Mouse (Mus musculus) liver, embryonic 13.5 days (tissue): ENCODE measurements around the gene Gm10271. TPM values are rescaled to one million over a fixed set of nuclear protein-coding genes. Genes with fewer than 3 reads are reported as not detected.

ENCODE experiments used
- ATAC-seq: fragments of 200-750 bp; cut with Nextera tagmentation; 2 replicates; pipeline ENCODE4 v1.8.0; 2017; ENCODE audit warnings: low read depth, mild to moderate bottlenecking, moderate number of reproducible peaks, moderate library complexity
- DNase-seq: peaks from one replicate; pipeline ENCODE4 v3.0.0; 2022
- H3K27ac ChIP-seq: fragments of 300-500 bp; sonication (generic); 2 replicates; pipeline ENCODE4 v1.5.1; 2015; ENCODE audit warnings: moderate library complexity, mild to moderate bottlenecking, inconsistent platforms
- H3K27me3 ChIP-seq: fragments of 300-500 bp; sonication (generic); 2 replicates; pipeline ENCODE4 v1.6.1; 2015; ENCODE audit warnings: mild to moderate bottlenecking, inconsistent platforms
- H3K36me3 ChIP-seq: fragments of 300-500 bp; sonication (generic); 2 replicates; pipeline ENCODE4 v1.6.1; 2015; ENCODE audit warnings: mild to moderate bottlenecking, inconsistent platforms
- H3K4me1 ChIP-seq: fragments of 300-500 bp; sonication (generic); replicated peaks from 2 replicates; pipeline ENCODE4 v1.6.1; 2015; ENCODE audit warnings: inconsistent platforms
- H3K4me2 ChIP-seq: fragments of 300-500 bp; sonication (generic); 2 replicates; pipeline ENCODE4 v1.6.1; 2015; ENCODE audit warnings: inconsistent platforms, mild to moderate bottlenecking, moderate library complexity
- H3K4me3 ChIP-seq: fragments of 300-500 bp; sonication (generic); replicated peaks from 2 replicates; pipeline ENCODE4 v1.5.1; 2015; ENCODE audit warnings: mild to moderate bottlenecking, inconsistent platforms
- H3K9ac ChIP-seq: fragments of 300-500 bp; sonication (generic); 2 replicates; pipeline ENCODE4 v1.6.1; 2015; ENCODE audit warnings: mild to moderate bottlenecking, inconsistent platforms
- H3K9me3 ChIP-seq: fragments of 300-500 bp; sonication (generic); replicated peaks from 2 replicates; pipeline ENCODE4 v1.6.1; 2016; ENCODE audit warnings: inconsistent platforms
- WGBS: fragments of 180-500 bp; shearing (Covaris S2); methylation state at CpG from one replicate; pipeline ENCODE4 v1.1.7; 2015; ENCODE audit not compliant: insufficient replicate concordance; 5-methylcytosine and 5-hydroxymethylcytosine counted together
- polyA plus RNA-seq: library from polyadenylated mRNA; unstranded; fragments of >200 nt; fragmentation: Nextera tagmentation; extraction: Ambion mirVana; gene quantifications from 2 replicates; pipeline ENCODE4 v1.2.1, GENCODE M21; 2015

Gene Gm10271
- polyA plus RNA-seq, 1 experiment from 2014 or later: not detected

DNA sequence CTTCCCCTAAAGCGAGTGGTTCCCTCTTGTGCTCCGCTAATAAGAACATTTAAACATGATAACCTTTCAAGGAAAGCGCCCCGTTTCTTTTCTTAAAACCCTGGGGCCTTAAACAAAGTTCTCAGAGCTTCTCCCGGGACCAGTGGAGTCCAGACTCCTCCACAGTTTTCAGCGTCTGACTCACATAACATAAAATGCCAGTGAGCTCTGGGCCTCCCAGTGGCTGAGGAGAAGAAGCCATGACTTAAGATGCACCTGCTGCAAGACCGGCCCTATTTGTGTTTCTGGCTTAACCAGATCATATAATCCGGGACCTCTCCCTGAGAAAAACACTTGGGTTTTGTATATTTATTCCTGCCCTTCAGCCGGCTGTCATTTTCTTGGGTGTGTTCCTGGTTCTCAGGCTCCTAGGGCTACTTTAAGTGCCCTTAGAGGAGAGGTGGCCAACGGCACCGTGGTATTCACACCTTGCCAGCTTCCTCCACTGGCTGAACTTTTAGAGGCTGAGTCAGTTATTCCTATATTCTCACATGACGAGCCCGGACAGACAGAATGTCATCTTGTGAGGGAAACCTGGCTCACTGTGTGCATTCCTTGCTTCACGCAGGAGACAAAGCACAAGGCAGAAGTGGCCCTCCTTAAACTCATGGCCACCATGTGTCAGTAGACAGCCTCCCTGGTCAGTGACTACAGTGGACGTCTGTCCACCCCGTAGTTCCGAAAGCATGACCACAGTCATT is 26.5 kb upstream of the Gm10271 start:
- no peaks in the 10 kb centered on the region for H3K9me3 ChIP-seq
- H3K4me3 ChIP-seq: no peak overlapping the region
- WGBS: 76% methylated on average over 17 of the region's 17 CpGs
- no peak overlapping the region for H3K4me2 ChIP-seq
- DNase-seq: no peak
- no peak for ATAC-seq
- H3K36me3 ChIP-seq: no peaks in the 10 kb centered on the region
- no peak overlapping the region for H3K27ac ChIP-seq
- H3K4me1 ChIP-seq: 0 out of 2 replicates have a peak, but pooled peaks cover 5% of the 10 kb centered on the region
- H3K27me3 ChIP-seq: no peaks in the 10 kb centered on the region
- no peak overlapping the region for H3K9ac ChIP-seq

DNA sequence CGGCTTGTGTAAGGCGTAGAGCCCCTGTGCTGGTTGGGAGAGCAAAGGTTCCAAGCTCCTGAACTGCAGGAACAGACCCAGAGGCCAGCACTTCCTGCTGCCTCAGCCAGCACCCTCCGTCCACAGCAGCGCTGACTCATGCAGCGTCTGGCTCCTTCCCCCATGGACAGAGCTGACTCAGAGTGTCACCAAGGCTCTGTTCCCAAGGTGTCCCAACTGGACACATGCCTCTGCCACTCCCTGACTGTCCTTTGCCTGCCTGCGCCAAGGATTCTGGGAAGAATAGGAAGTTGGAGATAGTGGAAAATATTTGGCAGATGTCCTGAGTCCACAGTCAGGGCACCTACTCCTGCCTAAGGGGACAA is 23.8 kb upstream of the Gm10271 start:
- no peaks in the 10 kb centered on the region for H3K36me3 ChIP-seq
- DNase-seq (no peak), ATAC-seq (peak; percentile 62; the same call in 1 of the 2 replicates)
- no peak overlapping the region for H3K4me2 ChIP-seq
- no peak overlapping the region for H3K4me3 ChIP-seq
- H3K9ac ChIP-seq: no peak overlapping the region
- H3K27me3 ChIP-seq: 0 out of 2 replicates have a peak, but pooled peaks cover 3% of the 10 kb centered on the region
- H3K4me1 ChIP-seq: 0 out of 2 replicates have a peak, but pooled peaks cover 5% of the 10 kb centered on the region
- H3K27ac ChIP-seq: no peak overlapping the region
- no peaks in the 10 kb centered on the region for H3K9me3 ChIP-seq
- 30% methylated on average over 6 of the region's 6 CpGs for WGBS

DNA sequence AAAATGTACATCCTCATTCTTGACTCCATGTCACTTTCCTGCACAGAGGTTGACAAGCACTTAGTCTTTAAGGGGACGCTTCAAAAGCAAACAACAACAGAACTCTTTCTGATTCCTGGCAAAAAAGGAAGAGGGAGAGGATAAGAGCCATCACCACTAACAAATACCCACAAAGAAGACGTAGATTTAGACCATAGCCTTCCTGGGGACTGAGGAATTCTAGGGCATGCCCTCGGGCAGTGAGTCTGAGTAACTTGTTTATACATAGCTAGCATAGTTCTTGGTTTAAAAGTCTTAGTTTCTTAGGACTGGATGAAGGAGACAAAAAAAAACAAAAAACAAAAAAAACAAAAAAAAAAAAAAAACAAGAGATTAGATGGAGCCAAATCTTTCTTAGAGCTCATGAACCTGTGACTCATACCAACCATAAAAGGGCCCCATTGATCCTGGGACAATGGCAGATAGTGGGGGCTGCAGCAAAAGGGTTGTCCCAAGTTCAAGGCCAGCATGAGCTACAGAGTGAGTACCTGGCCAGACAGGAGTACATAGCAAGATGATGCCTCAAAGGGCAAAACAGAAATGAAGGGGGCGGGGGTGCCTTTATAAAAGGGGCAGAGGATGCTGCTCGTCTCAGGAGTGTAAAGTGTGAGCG is 23.3 kb upstream of the Gm10271 start:
- Histone ChIP-seq H3K27me3 (0 out of 2 replicates have a peak, but pooled peaks cover 3% of the 10 kb centered on the region), H3K9me3 (no peaks in the 10 kb centered on the region), H3K27ac (no peak overlapping the region), H3K36me3 (no peaks in the 10 kb centered on the region), H3K4me1 (0 out of 2 replicates have a peak, but pooled peaks cover 5% of the 10 kb centered on the region), H3K4me3 (no peak overlapping the region), H3K9ac (no peak overlapping the region), H3K4me2 (no peak overlapping the region)
- no peak for ATAC-seq
- DNase-seq: no peak
- WGBS: 41% methylated on average over 6 of the region's 6 CpGs

DNA sequence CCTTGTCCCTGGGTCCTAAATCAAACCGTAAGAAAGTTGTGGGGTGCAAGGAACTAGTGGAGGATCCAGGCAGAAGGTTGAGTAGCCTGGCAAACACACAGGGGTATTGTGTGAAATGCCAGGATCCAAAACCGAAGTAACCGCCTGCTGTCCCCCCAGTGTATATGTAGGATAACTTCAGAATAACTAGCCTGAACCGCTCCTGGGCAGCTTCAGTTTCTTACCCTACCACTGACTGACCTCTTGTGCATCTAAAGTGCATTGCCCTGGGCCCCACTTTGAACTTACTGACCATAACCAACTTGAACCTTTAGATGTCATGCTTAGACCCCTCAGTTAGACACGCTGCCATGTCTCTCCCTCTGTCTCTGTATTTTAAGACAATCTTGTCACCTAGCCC is 22.8 kb upstream of the Gm10271 start:
- H3K9me3 ChIP-seq: no peaks in the 10 kb centered on the region
- no peak for ATAC-seq
- H3K27me3 ChIP-seq: 0 out of 2 replicates have a peak, but pooled peaks cover 3% of the 10 kb centered on the region
- 0 out of 2 replicates have a peak, but pooled peaks cover 5% of the 10 kb centered on the region for H3K4me1 ChIP-seq
- 66% methylated on average over 5 of the region's 5 CpGs for WGBS
- no peaks in the 10 kb centered on the region for H3K36me3 ChIP-seq
- no peak for DNase-seq
- H3K4me2 ChIP-seq: no peak overlapping the region
- no peak overlapping the region for H3K4me3 ChIP-seq
- H3K27ac ChIP-seq: no peak overlapping the region
- H3K9ac ChIP-seq: no peak overlapping the region

DNA sequence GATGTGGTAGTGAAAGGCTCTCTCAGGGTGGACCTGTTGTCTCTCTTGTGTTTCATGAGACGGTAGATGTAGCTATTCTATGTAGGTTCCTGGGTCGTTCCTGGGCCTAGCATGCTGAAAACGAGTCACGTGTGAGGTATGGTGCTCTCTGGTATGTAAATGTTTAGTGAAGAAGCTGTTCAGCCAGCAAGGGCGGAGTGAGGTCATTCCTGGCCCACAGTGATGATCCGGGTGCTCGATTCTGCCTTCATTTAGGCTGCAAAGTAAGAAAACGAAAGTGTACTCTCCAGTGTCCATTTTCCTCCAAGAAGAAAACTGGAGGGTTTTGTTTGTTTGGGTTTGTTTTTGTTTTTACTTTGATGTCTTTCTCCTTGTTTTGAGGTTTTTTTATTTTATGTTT is 21.6 kb upstream of the Gm10271 start:
- no peak overlapping the region for H3K9ac ChIP-seq
- no peaks in the 10 kb centered on the region for H3K36me3 ChIP-seq
- H3K27ac ChIP-seq: no peak overlapping the region
- H3K4me2 ChIP-seq: no peak overlapping the region
- 0 out of 2 replicates have a peak, but pooled peaks cover 3% of the 10 kb centered on the region for H3K27me3 ChIP-seq
- 72% methylated on average over 8 of the region's 8 CpGs for WGBS
- no peak for ATAC-seq
- no peaks in the 10 kb centered on the region for H3K9me3 ChIP-seq
- 0 out of 2 replicates have a peak, but pooled peaks cover 5% of the 10 kb centered on the region for H3K4me1 ChIP-seq
- DNase-seq: no peak
- no peak overlapping the region for H3K4me3 ChIP-seq

DNA sequence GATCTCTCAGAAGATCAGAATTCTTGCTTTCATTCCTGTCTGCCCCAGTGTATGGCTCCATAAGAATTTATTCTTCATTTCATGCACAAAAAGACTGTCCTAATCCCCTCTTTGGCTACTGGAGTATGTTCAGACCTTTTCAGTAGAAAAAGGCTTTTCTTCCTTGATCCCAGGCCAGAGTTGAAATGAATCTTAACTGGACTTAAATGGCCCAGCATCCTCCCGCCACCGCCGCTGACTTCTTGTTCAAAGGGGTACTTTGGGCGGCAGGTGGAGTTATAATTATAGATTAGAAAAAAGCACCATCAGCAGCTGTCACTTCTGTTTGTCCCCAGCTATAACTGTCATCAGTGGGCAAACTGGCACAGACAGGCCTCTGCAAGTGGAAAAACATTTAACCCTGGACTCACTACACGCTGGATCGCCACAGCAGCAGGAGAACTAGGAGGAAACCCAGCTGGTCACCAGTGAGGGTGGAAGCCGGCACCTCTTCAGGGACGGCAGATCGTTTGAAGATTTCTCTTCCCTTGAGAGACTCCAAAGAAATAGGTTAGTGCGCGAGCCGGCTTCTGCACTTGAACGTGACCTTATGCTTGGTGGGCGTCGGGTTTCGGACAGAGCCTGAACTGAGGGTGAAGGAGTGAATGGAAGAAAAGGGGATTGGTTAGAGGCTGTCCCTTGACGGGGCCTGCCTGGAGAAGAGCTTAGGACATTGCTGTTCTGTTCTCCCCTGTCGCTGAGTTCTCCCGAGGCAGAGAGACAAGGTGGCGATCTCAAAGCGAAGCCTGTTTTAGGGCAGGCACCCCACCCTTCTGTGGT is 14.1 kb upstream of the Gm10271 start, which contains the start of gene Best3:
Best3 (plus strand) TSS at position 51 of the 819 bp plus-strand sequence.
- no peaks in the 10 kb centered on the region for H3K36me3 ChIP-seq
- H3K9ac ChIP-seq: no peak within 1 kb of the TSS
- no peaks in the 10 kb centered on the region for H3K27me3 ChIP-seq
- H3K9me3 ChIP-seq: no peaks in the 10 kb centered on the region
- WGBS: 63% methylated on average over 21 of the region's 21 CpGs
- no peak within 1 kb of the TSS for H3K4me3 ChIP-seq
- H3K4me2 ChIP-seq: no peak within 1 kb of the TSS
- ATAC-seq (no peak), DNase-seq (no peak)
- H3K4me1 ChIP-seq: no peaks in the 10 kb centered on the region
- no peak within 1 kb of the TSS for H3K27ac ChIP-seq

DNA sequence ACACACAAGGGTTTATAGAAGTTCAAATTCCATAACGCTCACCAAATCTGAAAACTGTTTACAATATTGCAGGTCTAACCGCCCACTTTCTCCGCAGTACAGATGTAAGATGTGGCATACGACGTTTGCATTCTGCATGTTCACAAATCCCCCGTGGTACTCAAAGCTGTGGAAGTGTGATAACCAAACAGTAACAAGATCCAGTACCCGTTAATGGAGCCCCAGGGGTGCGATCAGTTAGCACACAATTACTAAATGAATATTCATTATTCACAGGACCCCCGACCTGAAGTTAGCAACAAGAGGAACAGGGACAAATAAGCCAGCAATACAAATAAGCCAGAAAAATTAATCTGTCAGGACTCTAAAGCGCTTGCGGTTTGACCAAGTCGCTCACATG is 12.4 kb upstream of the Gm10271 start:
- Histone ChIP-seq H3K4me1 (no peaks in the 10 kb centered on the region), H3K4me3 (no peak overlapping the region), H3K27ac (no peak overlapping the region), H3K27me3 (no peaks in the 10 kb centered on the region), H3K9me3 (no peaks in the 10 kb centered on the region), H3K4me2 (no peak overlapping the region), H3K36me3 (no peaks in the 10 kb centered on the region), H3K9ac (no peak overlapping the region)
- 57% methylated on average over 12 of the region's 12 CpGs for WGBS
- no peak for ATAC-seq
- no peak for DNase-seq

DNA sequence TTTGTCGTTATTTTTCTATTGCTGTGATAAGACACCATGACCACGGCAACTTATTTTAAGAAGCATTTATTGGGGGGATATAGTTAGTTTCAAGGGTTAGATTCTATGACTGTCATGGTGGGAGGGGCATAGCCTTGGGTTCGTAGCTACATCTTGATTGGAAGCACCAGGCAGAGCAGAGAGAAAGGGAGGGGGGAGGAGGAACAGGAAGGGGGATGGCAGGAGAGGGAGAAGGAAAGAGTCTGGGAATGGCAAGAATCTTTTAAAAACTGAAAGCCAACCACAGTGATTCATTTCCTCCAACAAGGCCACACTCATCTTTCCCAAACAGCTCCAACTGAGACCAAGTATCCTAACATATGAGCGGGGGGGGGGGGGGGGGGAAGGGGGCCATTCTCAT is 10.1 kb upstream of the Gm10271 start:
- Histone ChIP-seq H3K9ac (no peak overlapping the region), H3K27ac (no peak overlapping the region), H3K9me3 (no peaks in the 10 kb centered on the region), H3K36me3 (no peaks in the 10 kb centered on the region), H3K4me2 (no peak overlapping the region), H3K4me1 (no peaks in the 10 kb centered on the region), H3K4me3 (no peak overlapping the region), H3K27me3 (no peaks in the 10 kb centered on the region)
- DNase-seq (no peak), ATAC-seq (no peak)
- 44% methylated on average over 4 of the region's 4 CpGs for WGBS

DNA sequence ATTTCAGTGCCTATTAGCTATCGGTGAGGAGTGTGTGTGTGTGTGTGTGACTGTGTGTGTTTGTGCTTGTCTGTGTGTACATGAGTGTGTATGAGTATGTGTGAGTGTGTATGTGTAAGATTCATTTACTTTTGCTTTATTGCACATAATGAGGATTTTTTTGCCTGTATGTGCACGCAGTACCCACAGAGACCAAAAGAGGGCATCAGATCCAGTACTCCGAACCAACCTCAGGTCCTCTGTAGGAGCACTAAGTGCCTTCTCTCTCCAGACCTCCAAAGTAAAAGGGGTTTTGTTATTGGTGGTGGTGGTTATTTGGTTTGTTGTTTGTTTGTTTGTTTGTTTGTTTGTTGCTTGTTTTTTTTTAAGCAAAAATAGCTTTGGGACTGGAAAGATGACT is 8.5 kb upstream of the Gm10271 start:
- Histone ChIP-seq H3K4me3 (no peak overlapping the region), H3K9me3 (no peaks in the 10 kb centered on the region), H3K27ac (no peak overlapping the region), H3K9ac (no peak overlapping the region), H3K27me3 (no peaks in the 10 kb centered on the region), H3K4me2 (no peak overlapping the region), H3K36me3 (no peaks in the 10 kb centered on the region), H3K4me1 (no peaks in the 10 kb centered on the region)
- 64% methylated on average over 3 of the region's 3 CpGs for WGBS
- ATAC-seq (no peak), DNase-seq (no peak)

DNA sequence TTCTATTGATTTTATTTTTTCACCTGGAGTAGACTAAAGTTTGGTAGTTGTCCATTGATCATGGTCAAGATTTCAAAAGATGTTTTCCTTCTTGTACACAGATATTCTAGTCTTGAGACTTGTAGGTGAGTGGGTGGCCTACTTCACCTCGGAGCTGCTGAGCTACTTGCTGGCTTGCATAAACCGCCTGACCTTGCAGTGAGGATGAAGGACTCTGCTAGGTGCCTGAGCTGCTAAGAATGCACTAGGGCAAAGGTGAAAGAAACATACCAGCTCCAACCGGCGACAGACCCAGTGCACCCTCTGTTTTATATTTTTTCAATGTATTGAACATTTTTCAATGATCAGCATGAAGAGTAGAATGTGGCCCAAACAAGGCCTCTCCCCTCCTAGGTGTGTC is 7.9 kb upstream of the Gm10271 start:
- 70% methylated on average over 4 of the region's 4 CpGs for WGBS
- H3K4me3 ChIP-seq: no peak overlapping the region
- no peaks in the 10 kb centered on the region for H3K4me1 ChIP-seq
- DNase-seq (no peak), ATAC-seq (no peak)
- no peak overlapping the region for H3K4me2 ChIP-seq
- no peaks in the 10 kb centered on the region for H3K27me3 ChIP-seq
- no peak overlapping the region for H3K27ac ChIP-seq
- no peaks in the 10 kb centered on the region for H3K9me3 ChIP-seq
- H3K9ac ChIP-seq: no peak overlapping the region
- H3K36me3 ChIP-seq: no peaks in the 10 kb centered on the region

DNA sequence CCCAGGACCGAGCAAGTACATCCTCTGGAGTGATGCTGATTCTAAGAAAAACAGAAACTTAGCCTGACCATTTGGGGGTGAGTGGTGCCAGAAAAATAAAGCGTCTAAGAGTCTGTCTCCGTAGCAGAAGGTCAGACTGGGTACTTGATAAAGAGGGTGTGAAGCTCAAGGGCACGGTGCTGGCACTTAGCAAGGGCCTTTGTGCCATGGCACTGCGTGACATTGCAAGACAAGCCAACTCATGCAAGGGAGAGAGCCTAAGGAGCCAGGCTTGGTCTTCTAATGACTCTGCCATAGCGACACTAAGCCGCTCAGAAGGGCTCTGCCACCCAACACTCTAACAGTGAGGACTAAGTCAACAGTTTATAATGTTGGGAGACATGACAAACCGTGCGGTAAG is 6.4 kb upstream of the Gm10271 start:
- Histone ChIP-seq H3K4me3 (no peak overlapping the region), H3K9me3 (no peaks in the 10 kb centered on the region), H3K27ac (no peak overlapping the region), H3K4me1 (no peaks in the 10 kb centered on the region), H3K27me3 (no peaks in the 10 kb centered on the region), H3K4me2 (no peak overlapping the region), H3K9ac (no peak overlapping the region), H3K36me3 (no peaks in the 10 kb centered on the region)
- 73% methylated on average over 9 of the region's 9 CpGs for WGBS
- ATAC-seq (no peak), DNase-seq (no peak)
